Mouse (Mus musculus) neural tube, embryonic 14.5 days (tissue): ENCODE results near the gene H13. TPM values are rescaled to one million over a fixed set of nuclear protein-coding genes. Genes with fewer than 3 reads are reported as not detected.

Experiments
- ATAC-seq: fragments of 200-750 bp; cut with Nextera tagmentation; 2 replicates; pipeline ENCODE4 v1.8.0; 2017; ENCODE audit warnings: low read depth, mild to moderate bottlenecking, moderate TSS enrichment, moderate library complexity
- H3K27ac ChIP-seq: fragments of 300-500 bp; sonication (generic); 2 replicates; pipeline ENCODE4 v1.5.1; 2014; ENCODE audit warnings: low read depth, mild to moderate bottlenecking, control low read depth, low read length, moderate library complexity, mixed read lengths
- H3K27me3 ChIP-seq: fragments of 300-500 bp; sonication (generic); 2 replicates; pipeline ENCODE4 v1.6.1; 2014; ENCODE audit warnings: low read length; ENCODE audit not compliant: control insufficient read depth, insufficient read depth
- H3K36me3 ChIP-seq: fragments of 300-500 bp; sonication (generic); 2 replicates; pipeline ENCODE4 v1.6.1; 2014; ENCODE audit warnings: low read length, mixed read lengths; ENCODE audit not compliant: control insufficient read depth, insufficient read depth
- H3K4me1 ChIP-seq: fragments of 300-500 bp; sonication (generic); 2 replicates; pipeline ENCODE4 v1.6.1; 2014; ENCODE audit warnings: low read length; ENCODE audit not compliant: control insufficient read depth, insufficient read depth
- H3K4me2 ChIP-seq: fragments of 300-500 bp; sonication (generic); 2 replicates; pipeline ENCODE4 v1.6.1; 2014; ENCODE audit warnings: mild to moderate bottlenecking, low read depth, low read length, control low read depth
- H3K4me3 ChIP-seq: fragments of 300-500 bp; sonication (generic); 2 replicates; pipeline ENCODE4 v1.5.1; 2014; ENCODE audit warnings: low read depth, low read length, control low read depth, mixed read lengths
- H3K9ac ChIP-seq: fragments of 300-500 bp; sonication (generic); replicated peaks from 2 replicates; pipeline ENCODE4 v1.6.1; 2014; ENCODE audit warnings: low read depth, mild to moderate bottlenecking, control low read depth, low read length, mixed read lengths
- H3K9me3 ChIP-seq: fragments of 300-500 bp; sonication (generic); 2 replicates; pipeline ENCODE4 v1.6.1; 2016; ENCODE audit warnings: low read length; ENCODE audit not compliant: control insufficient read depth
- WGBS: fragments of 180-500 bp; shearing (Covaris S2); extraction: QIAGEN DNeasy Blood & Tissue Kit; methylation state at CpG from one replicate; pipeline ENCODE4 v1.1.7; 2014; 5-methylcytosine and 5-hydroxymethylcytosine counted together
- polyA plus RNA-seq: library from polyadenylated mRNA; unstranded; fragments of >200 nt; fragmentation: Nextera tagmentation; extraction: Ambion mirVana; gene quantifications from 2 replicates; pipeline ENCODE4 v1.2.1, GENCODE M21; 2014

Gene H13
- polyA plus RNA-seq, 1 experiment from 2014 or later = 160 TPM

DNA sequence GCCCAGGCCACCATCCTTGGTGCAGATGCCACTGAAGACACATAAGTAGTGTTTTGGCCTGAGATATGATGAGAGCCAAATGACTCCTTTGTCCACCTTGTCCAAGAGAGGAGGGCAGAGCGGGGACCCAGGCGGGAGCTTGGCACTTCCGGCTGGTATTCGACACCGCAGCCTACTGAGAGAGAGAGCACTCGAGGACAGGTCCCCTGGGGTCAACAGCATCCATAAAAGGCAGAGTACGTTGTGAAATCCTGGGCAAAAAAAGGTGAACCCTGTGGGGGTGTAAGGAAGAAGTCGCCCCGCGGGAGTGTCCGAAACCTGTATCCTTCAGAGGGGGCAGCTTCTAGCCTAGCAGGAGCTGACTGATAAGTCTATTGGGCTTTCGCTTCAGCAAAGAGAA is 2.9 kb downstream of the H13 start:
- Histone ChIP-seq H3K9me3 (no peaks in the 10 kb centered on the region), H3K4me1 (peaks cover 28% of the 10 kb centered on the region), H3K4me3 (peak overlapping the region; percentile 94; the same call in 1 of the 2 replicates), H3K27me3 (no peaks in the 10 kb centered on the region), H3K36me3 (peaks cover 28% of the 10 kb centered on the region), H3K9ac (peak overlapping the region; percentile 97), H3K4me2 (peak overlapping the region; percentile 97), H3K27ac (no peak overlapping the region)
- WGBS = 74% methylated on average over 12 of the region's 12 CpGs
- ATAC-seq = no peak

DNA sequence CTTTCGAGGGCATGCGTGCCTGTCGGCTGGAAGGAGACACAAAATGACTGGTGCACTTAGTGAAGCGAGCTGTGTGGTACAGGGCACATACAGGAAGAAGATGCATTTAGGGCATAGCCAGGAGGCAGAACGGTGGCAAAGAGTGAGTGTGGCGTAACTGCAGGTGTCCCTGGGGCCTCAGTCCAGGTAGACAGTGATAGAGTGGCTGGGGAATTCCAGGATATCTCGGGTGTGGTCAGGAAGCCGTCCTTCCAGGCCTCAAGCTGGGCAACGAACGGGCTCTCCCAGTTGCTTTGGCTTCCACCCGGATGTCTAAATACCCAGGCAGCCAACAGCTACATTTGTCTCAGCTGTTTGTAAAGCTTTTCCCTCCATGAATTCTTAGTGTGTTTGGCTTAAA is 4.9 kb downstream of the H13 start:
- peaks cover 28% of the 10 kb centered on the region for H3K4me1 ChIP-seq
- H3K27ac ChIP-seq = no peak overlapping the region
- H3K9ac ChIP-seq = no peak overlapping the region
- 90% methylated on average over 11 of the region's 11 CpGs for WGBS
- peaks cover 39% of the 10 kb centered on the region for H3K36me3 ChIP-seq
- H3K4me2 ChIP-seq = no peak overlapping the region
- H3K27me3 ChIP-seq = no peaks in the 10 kb centered on the region
- H3K9me3 ChIP-seq = no peaks in the 10 kb centered on the region
- no peak overlapping the region for H3K4me3 ChIP-seq
- ATAC-seq = no peak

DNA sequence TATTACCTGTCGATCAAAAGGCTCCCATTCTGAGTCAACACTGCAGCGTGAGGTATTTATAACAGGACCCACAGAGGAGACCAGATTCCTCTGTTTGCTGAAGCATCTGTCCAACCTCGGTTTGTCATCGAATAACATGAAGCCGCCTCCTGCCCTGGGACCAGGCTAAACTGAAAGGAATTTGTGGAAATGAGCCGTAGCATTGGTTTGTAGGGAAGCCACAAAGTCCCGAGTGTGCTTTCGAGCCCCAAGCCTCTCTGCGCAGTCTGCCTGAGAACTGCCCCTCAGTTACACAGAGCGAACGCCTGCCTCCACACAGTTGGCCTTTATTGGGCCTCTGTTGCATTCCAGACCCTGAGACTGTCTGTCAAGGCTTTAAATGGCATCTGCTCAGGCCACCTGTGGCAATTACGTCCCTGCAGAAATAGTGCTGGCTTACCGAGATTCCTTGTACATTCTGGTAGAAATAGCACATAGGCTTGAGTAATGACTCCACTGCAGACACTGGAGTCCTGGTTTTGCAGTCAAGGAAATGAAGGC is 6.1 kb downstream of the H13 start:
- H3K4me3 ChIP-seq = no peak overlapping the region
- no peaks in the 10 kb centered on the region for H3K27me3 ChIP-seq
- no peak overlapping the region for H3K9ac ChIP-seq
- H3K4me1 ChIP-seq = peaks cover 28% of the 10 kb centered on the region
- 77% methylated on average over 13 of the region's 13 CpGs for WGBS
- no peak for ATAC-seq
- H3K4me2 ChIP-seq = no peak overlapping the region
- peaks cover 50% of the 10 kb centered on the region for H3K36me3 ChIP-seq
- H3K27ac ChIP-seq = no peak overlapping the region
- no peaks in the 10 kb centered on the region for H3K9me3 ChIP-seq

DNA sequence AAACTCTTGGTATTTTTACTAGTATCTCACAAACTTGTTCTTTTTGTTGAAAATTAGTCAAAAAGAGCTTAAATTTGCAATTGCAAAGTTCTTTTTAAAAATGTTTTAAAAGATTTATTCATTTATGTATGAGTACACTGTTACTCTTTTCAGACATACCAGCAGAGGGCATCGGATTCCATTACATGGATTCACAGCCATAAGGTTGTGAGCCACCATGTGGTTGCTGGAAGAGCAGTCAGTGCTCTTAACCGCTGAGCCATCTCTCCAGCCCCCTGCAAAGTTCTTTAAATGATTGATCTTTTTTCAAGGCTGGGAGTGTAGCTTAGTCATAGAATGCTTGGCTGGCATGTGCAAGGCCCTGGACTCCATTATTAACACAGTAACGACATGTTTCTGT is 9.0 kb downstream of the H13 start:
- peak; percentile 60; the same call in 1 of the 2 replicates for ATAC-seq

DNA sequence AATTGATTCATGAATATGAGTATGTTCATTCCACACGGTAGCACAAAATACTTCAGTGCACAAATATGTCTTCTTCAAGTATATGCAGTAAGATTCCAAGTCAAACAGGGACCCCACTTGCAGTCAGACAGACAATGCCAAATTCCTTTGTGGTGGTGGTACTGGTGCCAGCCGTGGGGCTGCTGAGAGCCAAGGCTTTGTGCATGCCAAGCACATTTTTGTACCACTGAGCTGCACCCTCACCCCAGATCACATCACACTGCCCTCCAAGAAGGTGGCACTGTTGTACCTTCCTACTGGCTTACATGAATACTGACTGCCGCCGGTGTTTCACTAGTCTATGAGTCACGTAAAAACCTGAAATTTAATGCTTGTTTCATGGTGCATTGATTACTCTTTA is 9.7 kb downstream of the H13 start:
- H3K27ac ChIP-seq = no peak overlapping the region
- 89% methylated on average over 5 of the region's 5 CpGs for WGBS
- no peaks in the 10 kb centered on the region for H3K9me3 ChIP-seq
- no peaks in the 10 kb centered on the region for H3K4me1 ChIP-seq
- no peak for ATAC-seq
- H3K27me3 ChIP-seq = no peaks in the 10 kb centered on the region
- H3K9ac ChIP-seq = no peak overlapping the region
- no peak overlapping the region for H3K4me2 ChIP-seq
- peaks cover 72% of the 10 kb centered on the region for H3K36me3 ChIP-seq
- no peak overlapping the region for H3K4me3 ChIP-seq

More for the DNA sequence above, 9.0 kb downstream of the H13 start:
- WGBS = 52% methylated on average over 3 of the region's 3 CpGs
- peaks cover 2% of the 10 kb centered on the region for H3K4me1 ChIP-seq
- H3K36me3 ChIP-seq = peaks cover 66% of the 10 kb centered on the region
- no peak overlapping the region for H3K4me3 ChIP-seq
- no peaks in the 10 kb centered on the region for H3K27me3 ChIP-seq
- H3K9ac ChIP-seq = no peak overlapping the region
- H3K27ac ChIP-seq = no peak overlapping the region
- H3K9me3 ChIP-seq = no peaks in the 10 kb centered on the region
- no peak overlapping the region for H3K4me2 ChIP-seq

DNA sequence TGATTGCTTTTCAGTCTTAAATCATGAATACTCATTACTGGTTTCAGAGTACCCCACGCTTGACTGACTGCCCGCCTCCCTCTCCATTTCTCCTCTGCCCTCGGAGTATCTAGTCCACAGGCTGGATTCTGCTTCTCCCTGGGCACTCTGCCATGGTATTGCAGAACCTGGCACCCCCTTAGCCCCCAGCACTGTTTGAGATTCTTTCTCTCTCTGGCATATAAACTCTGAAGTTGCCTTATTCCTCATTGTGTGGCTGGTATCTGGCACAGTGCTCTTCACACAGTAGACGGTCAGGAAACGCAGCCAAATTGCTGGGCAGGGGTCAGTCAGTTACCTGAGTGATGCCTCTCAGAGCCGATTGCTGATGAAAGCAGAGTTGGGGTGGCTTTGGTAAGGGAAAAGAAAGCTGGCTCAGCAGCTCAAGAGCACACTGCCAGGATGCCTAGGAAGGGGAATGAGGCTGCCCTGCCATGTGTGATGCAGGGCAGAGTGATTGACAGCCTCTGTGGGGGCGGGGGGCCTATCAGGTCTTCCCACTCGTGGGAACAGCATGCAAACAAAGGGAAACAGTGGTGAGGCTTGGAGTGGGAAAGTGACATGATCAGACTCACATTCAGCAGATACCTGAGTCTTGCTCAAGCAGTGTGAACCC is 10.6 kb downstream of the H13 start:
- Histone ChIP-seq H3K9me3 (no peaks in the 10 kb centered on the region), H3K4me1 (no peaks in the 10 kb centered on the region), H3K4me2 (no peak overlapping the region), H3K4me3 (no peak overlapping the region), H3K27ac (peak overlapping the region; percentile 44), H3K9ac (no peak overlapping the region), H3K27me3 (no peaks in the 10 kb centered on the region), H3K36me3 (peaks cover 79% of the 10 kb centered on the region)
- 74% methylated on average over 8 of the region's 8 CpGs for WGBS
- ATAC-seq = peak; percentile 47; the same call in 1 of the 2 replicates

DNA sequence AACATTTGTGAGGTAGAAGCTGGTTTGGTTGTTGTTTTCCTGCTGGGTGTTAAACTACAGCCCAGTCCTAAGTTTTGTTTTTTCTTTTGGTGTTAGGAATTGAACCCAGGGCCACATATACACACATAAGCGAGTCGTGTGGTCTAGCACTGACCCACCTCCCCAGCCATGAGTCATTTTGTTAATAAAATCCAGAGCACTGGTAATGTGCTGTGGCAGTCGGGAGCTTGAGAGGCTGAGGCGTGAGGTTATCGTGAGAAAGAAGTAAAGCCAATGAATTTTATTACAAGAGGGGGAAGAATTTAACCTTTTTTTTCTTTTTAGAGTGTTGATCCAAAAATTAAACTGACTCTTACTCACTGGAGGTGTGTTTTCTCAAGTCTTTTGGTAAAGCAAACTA is 13.8 kb downstream of the H13 start:
- Histone ChIP-seq H3K9me3 (no peaks in the 10 kb centered on the region), H3K4me3 (no peak overlapping the region), H3K27ac (no peak overlapping the region), H3K4me2 (no peak overlapping the region), H3K9ac (no peak overlapping the region), H3K36me3 (peaks cover 83% of the 10 kb centered on the region), H3K4me1 (no peaks in the 10 kb centered on the region), H3K27me3 (no peaks in the 10 kb centered on the region)
- 94% methylated on average over 5 of the region's 5 CpGs for WGBS
- no peak for ATAC-seq

DNA sequence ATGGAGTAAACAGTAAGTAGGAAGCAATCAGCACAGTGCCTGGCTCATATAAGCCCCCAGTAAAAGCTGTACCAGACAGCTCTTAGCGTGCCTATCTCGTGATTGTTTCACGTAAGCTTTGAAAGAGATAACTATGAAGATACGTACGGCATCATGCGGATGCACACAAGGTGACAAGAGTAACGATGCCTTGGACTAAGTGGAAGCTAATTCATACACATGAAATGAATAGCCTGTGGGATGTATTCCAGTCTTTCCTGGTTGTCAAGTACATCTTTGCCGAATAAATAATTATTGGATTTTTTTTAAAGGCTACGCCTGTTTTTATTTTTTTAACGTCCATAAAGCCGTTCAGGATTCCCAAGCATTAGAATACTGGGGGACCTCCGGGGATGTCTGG is 17.1 kb downstream of the H13 start:
- Histone ChIP-seq H3K4me1 (no peaks in the 10 kb centered on the region), H3K9me3 (no peaks in the 10 kb centered on the region), H3K27ac (peak overlapping the region; percentile 58; the same call in 1 of the 2 replicates), H3K4me3 (no peak overlapping the region; the same call in 1 of the 2 replicates), H3K27me3 (no peaks in the 10 kb centered on the region), H3K36me3 (peaks cover 60% of the 10 kb centered on the region), H3K4me2 (peak overlapping the region; percentile 35), H3K9ac (peak overlapping the region; percentile 32; the same call in 1 of the 2 replicates)
- 57% methylated on average over 12 of the region's 12 CpGs for WGBS
- peak; percentile 39 for ATAC-seq

DNA sequence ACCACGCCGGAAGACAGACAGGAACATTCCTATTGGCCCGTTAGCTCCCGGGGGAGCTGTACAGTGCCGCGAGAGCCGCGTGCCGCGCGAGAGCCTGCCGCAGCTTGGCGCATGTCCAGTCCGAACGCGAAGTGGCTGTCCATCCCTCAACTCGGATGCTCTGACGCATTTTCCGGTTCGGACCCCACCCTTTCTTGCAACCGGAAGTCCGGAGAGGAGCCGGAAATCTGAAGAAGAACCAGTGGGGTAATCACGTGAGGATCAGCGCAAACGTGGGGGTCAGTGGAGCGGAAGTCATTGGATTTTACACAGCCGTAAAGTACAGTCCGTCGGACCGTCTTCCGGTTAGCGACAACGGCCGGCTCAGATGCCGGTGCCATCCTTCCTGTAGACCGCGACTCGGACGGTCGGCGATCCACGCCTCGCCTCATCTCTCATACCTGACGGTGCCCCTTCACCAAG is 17.6 kb downstream of the H13 start, which contains the start of gene Mcts2:
Gene Mcts2 (plus strand): TSS at position 230 of the 462 bp plus-strand sequence.
- Histone ChIP-seq H3K4me3 (peak within 1 kb of the TSS; percentile 35), H3K36me3 (peaks cover 56% of the 10 kb centered on the region), H3K9me3 (no peaks in the 10 kb centered on the region), H3K27ac (peak within 1 kb of the TSS; percentile 58; the same call in 1 of the 2 replicates), H3K4me1 (no peaks in the 10 kb centered on the region), H3K4me2 (peak within 1 kb of the TSS; percentile 51), H3K9ac (peak within 1 kb of the TSS; percentile 32), H3K27me3 (no peaks in the 10 kb centered on the region)
- peak; percentile 96 for ATAC-seq
- 46% methylated on average over 45 of the region's 45 CpGs for WGBS
